Mouse (Mus musculus): ENCODE results near the gene Heyl.
A peak's percentile ranks its signal among the peaks of the same experiment; 100 is the strongest.

Gene Heyl

GRCm38 (mm10) chr4:123235835-123236430, 2.6 kb downstream of the Heyl start:
- DNase-seq, result no peak

- no peak for DNase-seq
Measured at GRCm38 (mm10) chr4:123236431-123237031, 3.2 kb downstream of the Heyl start.

- no peak for DNase-seq
Measured at GRCm38 (mm10) chr4:123237386-123238266, 4.3 kb downstream of the Heyl start.

DNA sequence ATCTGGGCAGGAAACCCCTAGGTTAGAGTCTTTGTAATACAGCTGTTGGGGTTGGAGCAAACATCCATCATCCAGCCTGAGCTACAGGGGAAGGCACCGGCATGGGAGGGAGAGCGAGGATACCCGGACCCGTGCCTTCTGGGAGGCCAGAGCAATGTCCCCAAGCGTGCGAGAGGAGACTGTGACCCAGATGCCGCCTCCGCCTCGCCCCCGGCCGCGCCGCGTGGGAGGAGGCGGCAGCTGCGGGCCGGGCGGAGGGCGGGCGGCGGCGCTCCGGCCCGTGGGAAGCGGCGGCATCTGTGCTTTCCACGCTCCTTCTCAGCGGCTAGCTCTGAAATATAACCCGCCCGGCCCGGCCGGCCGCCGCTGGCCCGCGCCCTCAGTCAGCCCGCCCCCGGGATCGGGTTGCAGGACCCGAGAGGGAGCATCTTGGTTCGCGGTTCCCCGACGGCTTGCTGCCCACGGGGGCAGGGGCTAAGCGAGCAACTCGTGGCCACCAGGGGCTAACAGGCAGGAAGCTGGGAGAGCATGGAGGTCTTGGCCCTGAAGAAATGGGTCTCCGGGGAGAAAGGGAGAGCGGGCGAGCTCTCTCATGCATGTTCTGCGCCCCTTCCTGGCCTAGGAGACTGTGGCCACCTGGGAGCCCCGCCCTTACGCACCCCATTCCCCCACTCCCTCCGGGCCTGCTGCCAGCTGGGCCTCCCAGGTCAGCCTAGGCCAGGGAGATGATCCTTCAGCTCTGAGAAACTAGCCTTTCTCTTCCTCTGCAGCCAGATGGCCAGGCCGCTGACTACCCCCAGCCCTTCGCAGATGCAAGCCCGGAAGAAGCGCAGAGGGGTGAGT, 6.2 kb downstream of the Heyl start:
- DNase-seq, result peak; percentile 42

- DNase-seq, result no peak
Measured at GRCm38 (mm10) chr4:123246221-123246620, 12.9 kb downstream of the Heyl start.

- no peak for DNase-seq
Measured at GRCm38 (mm10) chr4:123246651-123247050, 13.3 kb downstream of the Heyl start.

DNA sequence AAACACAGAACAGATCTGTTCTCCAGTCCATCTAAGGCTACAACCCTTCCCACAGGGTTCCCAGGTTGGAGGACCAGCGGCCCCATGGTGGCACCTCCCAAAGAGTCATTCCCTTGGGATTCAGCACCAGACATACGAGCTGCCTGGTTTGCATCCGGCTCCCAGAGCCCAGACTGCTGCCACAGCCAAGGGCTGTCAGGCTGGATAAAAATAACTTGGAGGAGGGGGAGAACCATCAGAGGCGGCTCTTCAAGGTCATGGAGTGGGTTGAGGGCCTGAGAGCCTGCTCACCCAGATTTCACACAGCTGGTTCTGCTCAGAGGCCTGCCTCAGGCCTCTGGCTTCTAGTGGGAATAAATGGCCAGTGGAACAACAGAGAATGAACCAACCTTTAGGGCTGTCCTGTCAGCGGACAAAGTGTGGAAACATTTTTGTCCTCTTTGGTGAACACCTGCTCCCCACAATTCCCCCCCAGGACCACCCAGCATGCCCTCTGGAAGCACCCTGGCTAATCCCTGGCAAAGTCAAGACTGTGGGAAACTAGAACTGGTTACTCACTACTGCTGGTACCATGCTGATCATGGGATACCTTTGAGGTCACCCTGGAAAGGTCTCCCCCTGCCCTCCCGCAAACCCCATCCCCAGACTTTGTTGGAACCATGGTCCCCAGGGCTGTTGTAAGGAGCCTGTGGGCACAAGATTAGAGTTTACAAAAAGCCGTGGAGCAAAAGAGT, 14.0 kb downstream of the Heyl start:
- DNase-seq, result no peak

DNA sequence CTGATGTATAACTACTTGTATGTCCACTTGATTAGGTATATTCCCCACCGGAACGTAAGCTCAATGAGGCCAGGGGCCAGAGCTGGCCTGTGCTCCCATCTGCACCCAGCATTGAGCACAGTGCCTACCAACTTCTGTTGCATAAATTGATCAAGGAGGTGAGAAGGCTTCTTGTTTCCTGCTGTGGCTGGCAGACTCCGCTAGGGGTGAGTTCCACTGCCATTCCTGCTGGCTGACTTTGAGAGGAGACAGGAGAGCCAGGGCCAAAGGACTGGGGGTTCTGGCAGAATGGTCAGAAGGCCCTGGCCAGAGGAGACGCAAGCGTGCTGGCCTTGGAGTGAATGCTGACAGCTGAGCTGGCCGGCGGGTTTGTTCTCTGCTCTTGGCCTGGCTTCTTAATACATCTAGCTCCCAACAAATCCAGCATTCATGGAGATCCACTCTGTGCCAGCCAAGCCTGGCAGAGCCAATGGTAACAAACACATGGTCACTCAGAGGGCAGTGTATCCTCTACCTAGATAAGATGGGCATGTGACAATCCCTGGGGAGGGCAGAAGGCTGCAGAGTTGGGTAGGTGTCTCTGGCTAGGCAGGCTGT, 15.7 kb downstream of the Heyl start:
- DNase-seq, result no peak

DNA sequence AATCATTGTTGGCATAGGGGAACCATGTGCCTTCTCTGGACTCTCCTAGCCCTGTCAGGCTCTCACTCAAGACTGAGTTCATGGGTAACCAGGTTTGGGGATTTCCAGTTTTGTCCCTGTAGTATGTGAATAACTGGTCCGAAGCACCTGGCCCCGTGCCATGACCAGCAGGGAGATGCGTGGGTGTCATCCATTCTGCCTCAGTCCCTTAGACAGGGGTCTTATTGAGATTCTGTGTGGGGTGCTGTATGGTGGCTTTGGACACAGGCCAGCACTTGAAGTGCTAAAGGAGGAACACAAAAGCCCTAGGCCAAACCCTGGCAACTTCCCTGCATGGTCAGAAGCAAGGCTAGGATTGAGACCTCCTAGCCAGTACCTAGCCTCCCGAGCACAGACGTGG, 18.9 kb downstream of the Heyl start:
- DNase-seq, result no peak

GRCm38 (mm10) chr4:123254617-123255016, 21.3 kb downstream of the Heyl start:
- DNase-seq, result no peak

DNA sequence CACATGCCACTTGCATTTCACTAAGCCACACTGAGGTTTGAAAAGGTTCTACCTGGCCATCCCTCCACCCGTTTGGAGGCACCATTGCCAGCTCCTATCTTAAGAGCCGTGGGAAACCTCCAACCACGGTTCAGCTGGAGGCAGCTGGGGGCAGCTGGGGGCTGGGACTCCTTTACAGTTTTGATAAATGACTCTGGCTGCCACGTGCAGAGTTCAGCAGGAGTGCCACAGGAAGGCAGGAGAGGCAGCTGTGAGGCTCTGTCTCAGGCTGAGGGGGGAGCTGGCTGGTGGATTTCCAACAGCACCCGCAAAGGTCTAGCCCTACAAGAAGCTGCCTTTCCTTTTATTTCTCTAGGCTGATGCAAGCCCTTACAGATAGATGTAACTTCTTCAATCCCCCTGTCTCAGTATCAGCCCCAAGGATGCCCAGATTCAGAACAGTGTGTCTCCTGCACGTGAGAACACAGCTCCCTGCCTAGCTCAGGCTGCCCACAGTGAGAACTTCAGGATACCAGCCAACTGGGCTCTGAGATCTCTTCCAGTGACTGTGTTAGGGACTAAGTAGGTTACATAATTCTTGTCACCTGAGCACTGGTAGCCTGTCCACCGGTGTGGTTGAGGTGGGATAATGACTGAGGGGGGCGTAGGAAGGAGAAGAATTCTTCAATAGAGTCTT, 26.9 kb downstream of the Heyl start:
- DNase-seq, result peak; percentile 30

DNA sequence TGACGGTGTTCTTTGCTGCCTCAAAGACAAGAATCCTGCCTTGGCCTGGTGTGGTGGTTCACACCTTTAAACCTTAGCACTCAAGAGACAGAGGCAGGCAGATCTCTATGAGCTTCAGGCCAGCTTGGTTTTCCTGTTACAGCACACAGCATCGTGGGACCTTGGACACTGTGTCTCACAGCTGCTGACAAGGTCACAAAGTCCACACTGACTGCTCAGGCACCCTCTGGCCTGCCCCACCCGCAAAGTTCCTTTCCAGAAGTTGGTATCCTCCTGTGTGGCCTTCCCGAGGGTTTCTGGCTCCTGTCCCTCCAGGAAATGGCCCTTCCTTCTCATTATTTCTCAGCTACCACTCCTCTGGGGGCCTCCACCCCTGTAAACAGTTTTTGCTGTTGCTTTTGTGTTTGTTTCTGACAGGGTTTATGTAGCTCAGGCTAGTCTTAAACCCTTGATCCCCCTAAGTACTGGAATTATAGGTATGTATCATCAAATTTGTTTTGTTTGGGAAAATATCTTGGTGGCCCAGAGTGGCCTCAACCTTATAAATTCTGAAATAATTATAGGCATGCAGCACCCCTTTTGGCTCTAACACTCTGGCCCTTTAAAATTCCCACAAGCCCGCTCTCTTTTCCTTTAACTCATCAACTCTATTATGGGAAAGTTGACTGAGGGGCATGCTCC, 28.5 kb downstream of the Heyl start, which contains the start of gene Pabpc4:
Gene Pabpc4, plus strand, starts transcription at position 631 of the 681 bp plus-strand sequence.
- DNase-seq, result no peak

DNA sequence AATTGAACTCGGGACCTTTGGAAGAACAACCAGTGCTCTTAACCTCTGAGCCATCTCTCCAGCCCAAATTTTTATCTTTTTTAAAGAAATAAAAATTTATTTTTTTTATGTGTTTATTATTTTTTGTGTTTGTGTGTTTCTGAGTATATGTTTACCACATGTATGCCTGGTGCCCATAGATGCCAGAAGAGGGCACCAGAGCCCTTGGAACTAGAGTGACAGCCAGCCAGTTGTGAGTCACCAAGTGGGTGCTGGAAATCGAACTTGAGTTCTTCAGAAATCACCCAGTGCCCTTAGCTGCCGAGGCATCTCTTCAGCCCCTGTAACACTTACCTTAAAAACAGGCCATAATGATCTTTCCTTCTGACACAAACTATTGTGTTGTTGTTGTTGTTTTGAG, 37.7 kb downstream of the Heyl start:
- no peak for DNase-seq

- DNase-seq, result no peak
Measured at GRCm38 (mm10) chr4:123280117-123280516, 46.8 kb downstream of the Heyl start.

GRCm38 (mm10) chr4:123282500-123282899, 49.1 kb downstream of the Heyl start:
- DNase-seq, result peak; percentile 92

- peak; percentile 51 for DNase-seq
Measured at GRCm38 (mm10) chr4:123282915-123283674, 49.7 kb downstream of the Heyl start.

DNA sequence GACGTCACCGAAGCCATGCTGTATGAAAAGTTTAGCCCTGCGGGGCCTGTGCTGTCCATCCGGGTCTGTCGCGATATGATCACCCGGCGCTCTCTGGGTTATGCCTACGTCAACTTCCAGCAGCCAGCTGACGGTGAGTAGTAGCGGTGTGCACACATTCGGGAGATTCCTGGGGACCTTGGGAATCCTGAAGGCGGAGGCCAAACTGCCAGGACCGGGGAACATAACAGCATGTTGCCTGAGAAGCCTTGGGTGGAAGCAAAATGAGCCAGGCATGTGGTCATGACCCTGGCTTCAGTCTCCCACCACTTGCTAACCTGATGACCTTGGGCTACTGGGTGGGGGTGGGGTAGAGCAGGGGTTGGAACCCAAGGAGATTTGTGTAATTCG, 50.3 kb downstream of the Heyl start:
- peak; percentile 20 for DNase-seq

- no peak for DNase-seq
Measured at GRCm38 (mm10) chr4:123284731-123285624, 51.6 kb downstream of the Heyl start.

DNA sequence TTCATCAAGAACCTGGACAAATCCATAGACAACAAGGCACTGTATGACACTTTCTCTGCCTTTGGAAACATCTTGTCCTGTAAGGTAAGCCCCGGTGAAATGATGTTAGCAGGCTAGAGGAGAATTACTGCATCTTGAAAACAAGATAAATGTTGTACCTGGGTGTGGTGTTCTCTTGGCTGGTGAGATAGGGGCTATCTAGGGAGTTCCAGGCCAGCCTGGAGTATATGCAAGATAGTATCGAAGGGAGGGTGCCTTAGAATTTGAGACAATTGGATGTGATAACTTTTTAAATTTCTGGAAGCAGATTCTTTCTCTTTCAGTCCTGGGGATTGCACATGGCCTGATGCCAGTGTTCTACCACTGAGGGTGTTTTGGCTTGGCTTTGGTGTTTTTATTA, 53.4 kb downstream of the Heyl start:
- no peak for DNase-seq

All from thymus, postnatal 4 days (tissue).